Mouse (Mus musculus): ENCODE measurements at regions not wholly inside any gene's neighbourhood (a gene's known extent, or its start where the extent isn't known, plus 50 kb on each side); places are given as distances from the start of the nearest gene placed in this dataset.
"Not testable (repeated sequence)": the region's sequence is repeated elsewhere in the genome, so short reads cannot be mapped to it uniquely, and the experiment has no call there.

- ATAC-seq (ENCODE audit: low FRiP score) = no peak
- no peaks in the 10 kb centered on the region for H3K36me3 ChIP-seq (replicated peaks; ENCODE audit: control insufficient read depth, insufficient read depth)
- no peak overlapping the region for H3K4me3 ChIP-seq (replicated peaks; ENCODE audit: low read length)
- H3K4me1 ChIP-seq (replicated peaks; ENCODE audit: control insufficient read depth, insufficient read depth, low read length) = 0 out of 2 replicates have a peak, but pooled peaks cover 5% of the 10 kb centered on the region
- no peaks in the 10 kb centered on the region for H3K27me3 ChIP-seq (ENCODE audit: control insufficient read depth, insufficient read depth, low read length)
- 76% methylated on average over 4 of the region's 4 CpGs for WGBS
- no peak overlapping the region for H3K9ac ChIP-seq
- no peak for DNase-seq (ENCODE audit: low spot score)
- H3K27ac ChIP-seq = no peak overlapping the region
- H3K9me3 ChIP-seq (ENCODE audit: control insufficient read depth, low read length) = no peaks in the 10 kb centered on the region
- no peak overlapping the region for H3K4me2 ChIP-seq (replicated peaks)
Observed at GRCm38 (mm10) chr15:8834151-8834550, 123.6 kb upstream of the Slc1a3 start.

GRCm38 (mm10) chr15:8832970-8833369 lies 122.4 kb upstream of the Slc1a3 start:
- no peak overlapping the region for H3K27ac ChIP-seq
- DNase-seq (ENCODE audit: low spot score) (no peak), ATAC-seq (ENCODE audit: low FRiP score) (no peak)
- H3K9ac ChIP-seq = no peak overlapping the region
- H3K4me1 ChIP-seq (replicated peaks; ENCODE audit: control insufficient read depth, insufficient read depth, low read length) = 0 out of 2 replicates have a peak, but pooled peaks cover 5% of the 10 kb centered on the region
- 80% methylated on average over 1 of the region's 1 CpGs for WGBS
- no peaks in the 10 kb centered on the region for H3K27me3 ChIP-seq (ENCODE audit: control insufficient read depth, insufficient read depth, low read length)
- no peak overlapping the region for H3K4me3 ChIP-seq (replicated peaks; ENCODE audit: low read length)
- H3K9me3 ChIP-seq (ENCODE audit: control insufficient read depth, low read length) = no peaks in the 10 kb centered on the region
- H3K4me2 ChIP-seq (replicated peaks) = no peak overlapping the region
- no peaks in the 10 kb centered on the region for H3K36me3 ChIP-seq (replicated peaks; ENCODE audit: control insufficient read depth, insufficient read depth)

DNA sequence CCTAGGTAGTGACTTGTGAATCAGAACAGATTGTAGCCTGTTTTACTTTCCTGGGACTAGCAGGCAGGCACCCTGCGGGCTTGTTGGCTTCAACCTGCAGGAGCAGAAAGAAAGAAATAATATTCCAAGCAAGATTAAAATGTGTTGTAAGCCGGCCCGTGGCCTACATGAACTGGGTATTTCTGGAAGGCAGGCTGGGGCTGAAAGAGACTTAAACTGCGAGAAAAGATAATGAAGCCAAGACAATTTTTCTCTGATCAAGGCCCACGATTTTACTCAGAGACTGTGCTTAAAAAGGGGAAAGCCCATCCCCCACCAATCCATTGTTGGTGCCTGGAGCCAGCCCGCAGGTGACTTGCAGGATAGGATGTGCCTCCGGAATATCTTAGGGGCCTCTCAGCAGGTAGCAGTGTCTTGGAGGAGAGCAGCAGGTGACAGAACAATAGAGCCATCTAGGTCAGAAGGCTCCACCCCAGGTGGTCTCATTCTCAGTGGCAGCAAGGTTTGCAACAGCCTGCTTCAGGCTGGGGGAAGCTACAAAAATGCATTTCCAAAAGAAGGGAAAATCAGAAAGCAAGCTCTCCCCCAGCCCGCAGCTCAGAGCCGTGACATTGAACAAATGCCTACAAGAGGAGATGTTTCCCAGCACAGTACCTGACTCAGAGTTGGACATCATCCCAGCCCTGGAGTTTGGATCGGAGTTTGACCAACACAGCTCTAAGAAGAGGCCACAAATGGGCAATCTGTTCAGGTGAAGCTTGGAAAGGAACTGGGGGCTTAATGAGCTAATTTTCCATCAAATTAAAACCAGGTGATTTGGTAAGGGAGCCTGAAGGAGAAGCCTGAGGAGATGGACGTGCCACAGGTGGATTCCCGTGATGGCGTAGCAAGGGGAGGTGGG lies 121.4 kb upstream of the Slc1a3 start:
- Histone ChIP-seq H3K4me3 (replicated peaks; ENCODE audit: low read length) (no peak overlapping the region), H3K4me1 (replicated peaks; ENCODE audit: control insufficient read depth, insufficient read depth, low read length) (0 out of 2 replicates have a peak, but pooled peaks cover 5% of the 10 kb centered on the region), H3K9me3 (ENCODE audit: control insufficient read depth, low read length) (no peaks in the 10 kb centered on the region), H3K27ac (no peak overlapping the region), H3K9ac (no peak overlapping the region), H3K36me3 (replicated peaks; ENCODE audit: control insufficient read depth, insufficient read depth) (no peaks in the 10 kb centered on the region), H3K27me3 (ENCODE audit: control insufficient read depth, insufficient read depth, low read length) (no peaks in the 10 kb centered on the region), H3K4me2 (replicated peaks) (no peak overlapping the region)
- 33% methylated on average over 13 of the region's 13 CpGs for WGBS
- 0 out of 2 replicates have a peak, but pooled peaks have one; percentile 46 for ATAC-seq (ENCODE audit: low FRiP score)
- DNase-seq (ENCODE audit: low spot score) = no peak

- Histone ChIP-seq H3K36me3 (replicated peaks; ENCODE audit: control insufficient read depth, insufficient read depth) (no peaks in the 10 kb centered on the region), H3K27ac (no peak overlapping the region), H3K9me3 (ENCODE audit: control insufficient read depth, low read length) (peaks cover 4% of the 10 kb centered on the region; the same call in 1 of the 2 replicates), H3K27me3 (ENCODE audit: control insufficient read depth, insufficient read depth, low read length) (no peaks in the 10 kb centered on the region), H3K4me1 (replicated peaks; ENCODE audit: control insufficient read depth, insufficient read depth, low read length) (no peaks in the 10 kb centered on the region), H3K4me3 (replicated peaks; ENCODE audit: low read length) (no peak overlapping the region), H3K4me2 (replicated peaks) (no peak overlapping the region), H3K9ac (no peak overlapping the region)
- 78% methylated on average over 6 of the region's 6 CpGs for WGBS
- DNase-seq (ENCODE audit: low spot score) = no peak
- no peak for ATAC-seq (ENCODE audit: low FRiP score)
Observed at GRCm38 (mm10) chr15:8824861-8825260, 114.3 kb upstream of the Slc1a3 start.

DNA sequence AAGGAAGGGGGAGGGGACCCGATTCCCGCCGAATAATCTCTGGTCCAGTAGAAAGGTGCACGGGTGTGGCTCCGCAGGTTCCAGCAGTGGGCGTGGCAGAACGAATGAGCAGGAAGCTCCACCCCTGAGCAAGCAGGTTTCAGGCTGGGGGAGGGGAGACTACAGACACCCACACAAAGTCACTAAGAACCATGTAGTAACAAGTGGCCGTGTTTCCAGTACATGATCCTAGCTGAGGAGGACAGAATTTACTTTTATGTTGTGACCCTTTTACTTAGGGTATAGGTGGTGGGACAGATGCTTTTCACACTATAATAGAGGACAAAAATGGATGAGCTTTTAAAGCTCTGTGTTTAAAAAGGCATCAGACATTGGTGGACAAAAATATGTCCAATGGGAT lies 112.2 kb upstream of the Slc1a3 start:
- 100% methylated on average over 2 of the region's 8 CpGs for whole genome bisulfite sequencing
- not testable (repeated sequence) for H3K9ac ChIP-seq

GRCm38 (mm10) chr15:8817542-8817941 lies 107.0 kb upstream of the Slc1a3 start:
- no peak overlapping the region for H3K4me3 ChIP-seq (replicated peaks; ENCODE audit: low read length)
- no peak overlapping the region for H3K9ac ChIP-seq
- ATAC-seq (ENCODE audit: low FRiP score) (peak; percentile 38; the same call in 1 of the 2 replicates), DNase-seq (ENCODE audit: low spot score) (no peak)
- no peaks in the 10 kb centered on the region for H3K36me3 ChIP-seq (replicated peaks; ENCODE audit: control insufficient read depth, insufficient read depth)
- 53% methylated on average over 8 of the region's 8 CpGs for WGBS
- H3K9me3 ChIP-seq (ENCODE audit: control insufficient read depth, low read length) = no peaks in the 10 kb centered on the region
- H3K27ac ChIP-seq = no peak overlapping the region
- no peak overlapping the region for H3K4me2 ChIP-seq (replicated peaks)
- peaks cover 6% of the 10 kb centered on the region; the same call in 1 of the 2 replicates for H3K4me1 ChIP-seq (replicated peaks; ENCODE audit: control insufficient read depth, insufficient read depth, low read length)
- no peaks in the 10 kb centered on the region for H3K27me3 ChIP-seq (ENCODE audit: control insufficient read depth, insufficient read depth, low read length)

More for the DNA sequence above, 112.2 kb upstream of the Slc1a3 start:
- ATAC-seq (ENCODE audit: low FRiP score); H3K4me2 ChIP-seq (replicated peaks); H3K27me3 ChIP-seq (ENCODE audit: control insufficient read depth, insufficient read depth, low read length); DNase-seq (ENCODE audit: low spot score); H3K4me1 ChIP-seq (replicated peaks; ENCODE audit: control insufficient read depth, insufficient read depth, low read length); H3K9me3 ChIP-seq (ENCODE audit: control insufficient read depth, low read length); H3K36me3 ChIP-seq (replicated peaks; ENCODE audit: control insufficient read depth, insufficient read depth); H3K27ac ChIP-seq; H3K4me3 ChIP-seq (replicated peaks; ENCODE audit: low read length): not testable (repeated sequence)

DNA sequence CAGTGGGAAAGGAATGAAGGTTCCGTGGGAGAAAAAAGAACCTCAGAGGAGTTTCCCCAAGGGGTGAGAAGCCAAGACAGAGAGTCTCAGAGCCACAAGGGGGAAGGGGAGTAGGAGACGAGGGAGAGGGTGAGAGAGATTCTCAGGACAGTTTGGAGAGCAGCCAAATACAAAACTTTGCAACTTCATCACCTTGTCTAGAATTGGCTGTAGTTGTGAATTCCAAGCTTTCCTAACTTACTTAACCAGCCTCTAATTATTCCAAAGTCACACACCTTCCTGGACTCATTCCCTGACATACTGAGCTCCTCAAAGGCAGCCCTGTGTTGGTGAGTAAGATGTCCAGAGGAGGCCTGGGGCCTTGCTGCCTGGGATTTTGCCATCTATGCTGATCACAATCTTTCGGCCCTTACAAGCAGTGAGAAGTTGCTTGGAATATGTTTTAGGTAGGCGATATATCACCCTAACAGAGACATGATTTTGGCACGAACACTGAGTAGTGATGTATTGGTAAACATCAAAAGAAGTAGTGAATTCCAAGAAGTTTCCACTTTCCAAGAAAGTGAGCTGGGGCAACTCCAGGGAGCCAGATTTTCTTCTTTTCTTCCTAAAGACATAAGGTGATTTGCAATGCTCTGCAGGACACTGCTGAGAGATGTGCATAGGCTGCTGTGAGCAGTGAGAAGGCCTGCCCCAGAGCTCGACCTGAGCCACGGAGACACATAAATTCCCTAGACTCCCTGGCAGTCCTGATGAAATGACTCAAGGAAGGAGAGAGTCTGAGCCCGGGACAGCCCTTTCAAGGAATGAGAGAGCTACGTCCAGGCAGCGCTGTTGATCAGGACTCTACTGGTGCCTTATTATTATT lies 106.2 kb upstream of the Slc1a3 start:
- H3K9ac ChIP-seq = no peak overlapping the region
- peak overlapping the region; percentile 1; the same call in 1 of the 2 replicates for H3K27ac ChIP-seq
- 44% methylated on average over 10 of the region's 10 CpGs for WGBS
- H3K27me3 ChIP-seq (ENCODE audit: control insufficient read depth, insufficient read depth, low read length) = no peaks in the 10 kb centered on the region
- H3K4me2 ChIP-seq (replicated peaks) = no peak overlapping the region
- no peaks in the 10 kb centered on the region for H3K9me3 ChIP-seq (ENCODE audit: control insufficient read depth, low read length)
- DNase-seq (ENCODE audit: low spot score) (no peak), ATAC-seq (ENCODE audit: low FRiP score) (peak; percentile 82)
- no peak overlapping the region for H3K4me3 ChIP-seq (replicated peaks; ENCODE audit: low read length)
- H3K4me1 ChIP-seq (replicated peaks; ENCODE audit: control insufficient read depth, insufficient read depth, low read length) = peaks cover 6% of the 10 kb centered on the region; the same call in 1 of the 2 replicates
- H3K36me3 ChIP-seq (replicated peaks; ENCODE audit: control insufficient read depth, insufficient read depth) = no peaks in the 10 kb centered on the region

DNA sequence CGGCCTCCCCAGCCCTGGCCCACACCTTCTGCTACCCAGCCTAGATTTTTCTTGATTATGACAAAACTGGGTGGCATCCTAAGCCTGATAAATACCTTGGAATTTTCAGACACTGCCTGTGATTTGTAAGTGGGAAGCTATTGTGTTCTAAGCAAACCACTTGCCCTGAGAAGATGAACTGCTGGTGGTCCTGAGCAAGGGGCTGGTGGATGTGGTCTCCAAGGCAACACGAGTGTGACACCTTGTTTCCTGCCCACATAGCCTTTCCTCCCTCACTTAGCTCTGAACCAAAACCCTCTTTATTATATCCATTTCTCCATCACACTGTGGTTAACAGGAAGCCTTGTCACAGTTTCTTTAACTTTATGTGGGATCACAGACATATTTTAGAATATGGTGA lies 105.4 kb upstream of the Slc1a3 start:
- DNase-seq (ENCODE audit: low spot score) (no peak), ATAC-seq (ENCODE audit: low FRiP score) (no peak)

DNA sequence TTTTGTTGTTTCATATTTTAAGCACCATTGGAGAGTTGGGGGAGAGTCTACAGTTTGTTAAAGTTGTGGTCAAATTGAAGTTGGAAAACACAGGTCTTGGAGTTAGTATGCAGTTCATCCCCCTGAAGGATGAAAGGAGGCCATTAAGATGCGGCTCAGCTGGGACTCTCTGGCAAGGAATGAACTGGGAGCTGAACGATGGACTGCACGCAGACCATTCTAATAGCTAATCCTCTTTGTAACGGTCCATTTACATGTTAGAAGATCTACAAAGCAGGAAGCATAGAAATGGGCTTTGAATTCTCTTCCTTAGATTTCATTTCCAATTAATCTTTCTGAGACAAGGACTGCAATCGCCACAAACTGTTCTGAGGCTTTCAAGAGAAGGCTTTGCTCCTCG lies 104.7 kb upstream of the Slc1a3 start:
- Histone ChIP-seq H3K4me1 (replicated peaks; ENCODE audit: control insufficient read depth, insufficient read depth, low read length) (peaks cover 6% of the 10 kb centered on the region; the same call in 1 of the 2 replicates), H3K9me3 (ENCODE audit: control insufficient read depth, low read length) (no peaks in the 10 kb centered on the region), H3K9ac (no peak overlapping the region), H3K27me3 (ENCODE audit: control insufficient read depth, insufficient read depth, low read length) (no peaks in the 10 kb centered on the region), H3K4me3 (replicated peaks; ENCODE audit: low read length) (no peak overlapping the region), H3K4me2 (replicated peaks) (no peak overlapping the region), H3K27ac (0 out of 2 replicates have a peak overlapping the region, but pooled peaks have one; percentile 1), H3K36me3 (replicated peaks; ENCODE audit: control insufficient read depth, insufficient read depth) (no peaks in the 10 kb centered on the region)
- DNase-seq (ENCODE audit: low spot score) = peak; percentile 60
- ATAC-seq (ENCODE audit: low FRiP score) = no peak
- 16% methylated on average over 6 of the region's 6 CpGs for WGBS

More for the DNA sequence above, 105.4 kb upstream of the Slc1a3 start:
- Histone ChIP-seq H3K4me3 (replicated peaks; ENCODE audit: low read length) (no peak overlapping the region), H3K27me3 (ENCODE audit: control insufficient read depth, insufficient read depth, low read length) (no peaks in the 10 kb centered on the region), H3K9me3 (ENCODE audit: control insufficient read depth, low read length) (no peaks in the 10 kb centered on the region), H3K27ac (peak overlapping the region; percentile 1; the same call in 1 of the 2 replicates), H3K4me2 (replicated peaks) (no peak overlapping the region), H3K36me3 (replicated peaks; ENCODE audit: control insufficient read depth, insufficient read depth) (no peaks in the 10 kb centered on the region), H3K9ac (no peak overlapping the region), H3K4me1 (replicated peaks; ENCODE audit: control insufficient read depth, insufficient read depth, low read length) (peaks cover 6% of the 10 kb centered on the region; the same call in 1 of the 2 replicates)
- 37% methylated on average over 2 of the region's 2 CpGs for WGBS

Measured in hindbrain, embryonic 14.5 days (tissue).